Mouse (Mus musculus) cerebellum, postnatal 25 days (tissue): ENCODE measurements at regions not wholly inside any gene's neighbourhood (a gene's known extent, or its start where the extent isn't known, plus 50 kb on each side); places are given as distances from the start of the nearest gene placed in this dataset.

ENCODE experiments used
- DNase-seq, 2 experiments: peaks; one replicate each; pipeline ENCODE4 v3.0.0; 2021; ENCODE audit warnings: mixed read lengths in 2 of 2

DNA sequence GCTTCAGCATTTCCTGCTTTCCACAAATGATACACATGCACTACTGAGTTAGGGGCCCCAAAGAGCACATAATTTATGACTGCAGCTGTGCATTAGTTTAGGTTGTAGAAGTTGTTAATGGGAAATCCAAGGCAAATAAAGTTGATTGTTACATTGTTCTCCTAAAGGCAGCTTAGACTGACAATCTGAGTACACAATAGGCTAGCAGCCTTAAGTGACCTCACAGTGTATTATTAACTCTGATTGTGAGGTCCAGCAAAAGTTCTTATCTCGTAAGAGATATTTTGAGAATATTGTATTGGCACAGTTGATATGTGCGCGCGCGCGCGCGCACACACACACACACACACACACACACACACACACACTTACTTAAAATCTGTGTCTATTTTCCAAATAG lies 70.5 kb upstream of the Yae1d1 start:
- no peak for DNase-seq

DNA sequence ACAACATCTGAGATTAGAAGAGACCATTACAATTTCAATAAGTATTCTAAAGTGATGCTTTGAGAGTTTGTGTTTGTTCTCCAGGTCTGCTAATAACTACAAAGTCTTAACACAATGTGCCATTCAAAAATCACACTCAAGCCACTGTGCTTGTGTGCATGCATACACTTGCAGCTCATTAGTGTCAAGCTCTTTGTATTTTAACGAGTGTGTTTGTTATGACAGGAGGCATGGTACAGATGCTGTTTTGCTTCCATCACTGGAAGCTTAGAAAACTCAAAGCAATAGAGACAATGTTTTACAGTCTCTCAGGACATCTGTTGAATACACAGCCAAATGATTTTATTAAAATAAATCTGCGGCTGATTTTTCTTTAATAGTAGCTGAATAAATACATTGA lies 67.1 kb upstream of the Yae1d1 start:
- no peak for DNase-seq

DNA sequence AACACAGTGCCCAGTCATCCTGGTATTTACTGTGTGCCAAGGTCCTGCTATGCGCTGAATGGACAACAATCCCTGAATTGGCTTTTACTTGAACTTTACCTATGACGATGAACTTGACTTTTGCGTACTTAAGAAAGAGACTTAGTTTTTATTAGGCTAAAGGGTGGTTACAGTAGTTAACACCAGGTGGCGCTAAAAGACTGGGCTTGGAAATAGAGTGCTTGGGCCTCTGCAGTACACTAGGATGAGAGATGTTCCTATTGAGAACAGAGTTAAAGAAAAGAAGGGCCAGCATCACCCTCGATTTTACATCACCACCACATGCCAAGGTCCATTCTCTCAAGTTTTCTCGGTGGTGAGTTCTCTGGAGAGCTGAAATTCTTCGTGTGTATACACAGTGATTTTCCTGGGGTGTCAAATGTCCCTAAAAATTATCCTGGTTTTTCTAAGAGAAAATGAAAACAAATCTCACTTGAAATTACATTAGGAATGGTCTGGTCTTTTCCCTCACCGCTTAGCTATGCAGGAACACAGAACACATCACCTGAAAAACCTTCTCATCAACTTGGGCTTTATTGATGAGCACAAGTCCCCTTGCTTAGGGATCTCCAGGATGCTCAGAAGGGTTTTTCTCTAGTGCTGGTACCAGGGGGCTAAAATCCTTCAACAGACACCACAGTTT lies 64.2 kb upstream of the Yae1d1 start:
- peak; percentile 35 to 73 for DNase-seq

DNA sequence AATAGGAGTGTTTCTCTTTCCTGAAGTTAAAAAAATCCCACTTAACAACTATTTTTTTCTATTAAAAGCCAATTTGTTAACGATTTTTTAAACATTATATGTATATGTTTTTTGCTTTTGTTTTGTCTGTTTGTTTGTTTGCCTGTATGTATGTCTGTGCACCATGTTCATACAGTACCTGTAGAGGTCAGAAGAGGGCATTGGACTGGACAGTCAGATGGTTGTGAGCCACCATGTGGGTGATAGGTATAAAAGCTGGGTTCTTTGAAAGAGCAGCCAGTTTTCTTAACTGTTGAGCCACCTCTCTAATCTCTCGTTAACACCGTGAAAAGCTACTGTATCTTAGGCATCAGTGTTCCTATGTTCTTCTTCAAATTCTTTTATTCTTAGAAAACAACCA lies 63.7 kb upstream of the Yae1d1 start:
- no peak for DNase-seq

DNA sequence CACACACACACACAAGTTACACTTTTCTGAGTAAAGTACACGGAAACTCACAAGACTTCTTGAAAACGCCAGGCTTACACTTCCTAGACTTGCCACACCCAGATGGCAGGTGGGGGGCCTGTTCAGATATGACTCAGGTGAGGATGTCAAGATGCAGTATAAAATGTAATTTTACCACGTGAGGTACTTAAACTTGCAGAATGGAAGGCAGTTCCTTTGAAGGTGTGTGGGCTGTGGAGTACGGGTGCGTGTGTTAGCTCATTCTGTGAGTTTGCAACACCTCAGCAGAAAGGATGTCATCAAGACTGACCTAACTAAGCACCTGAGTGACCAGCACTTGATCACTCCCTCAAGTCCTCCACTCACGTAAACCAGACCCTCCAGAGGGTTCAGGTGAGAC lies 50.0 kb upstream of the Yae1d1 start:
- DNase-seq = no peak
